Mouse (Mus musculus) MN1 (cell line): ENCODE results near the gene Tmem163.

ENCODE experiments used
- DNase-seq: peaks from one replicate; pipeline ENCODE4 v3.0.0-alpha.2; 2016; ENCODE audit warnings: low spot score

Gene Tmem163

GRCm38 (mm10) chr1:127555822-127556485, 123.4 kb downstream of the Tmem163 start:
- no peak for DNase-seq

- no peak for DNase-seq
These were observed 131.3 kb downstream of the Tmem163 start for GRCm38 (mm10) chr1:127548078-127548477.

GRCm38 (mm10) chr1:127542756-127543155, 136.6 kb downstream of the Tmem163 start:
- DNase-seq, result no peak

GRCm38 (mm10) chr1:127541931-127542330, 137.4 kb downstream of the Tmem163 start:
- DNase-seq, result no peak

- no peak for DNase-seq
These were observed 137.8 kb downstream of the Tmem163 start for GRCm38 (mm10) chr1:127541522-127541921.

GRCm38 (mm10) chr1:127537204-127538038, 141.9 kb downstream of the Tmem163 start:
- DNase-seq, result no peak

GRCm38 (mm10) chr1:127536448-127536847, 142.9 kb downstream of the Tmem163 start:
- peak; percentile 32 for DNase-seq

- DNase-seq, result no peak
These were observed 147.6 kb downstream of the Tmem163 start for GRCm38 (mm10) chr1:127531723-127532122.

- DNase-seq, result peak; percentile 51
These were observed 148.3 kb downstream of the Tmem163 start for GRCm38 (mm10) chr1:127530849-127531580.

- no peak for DNase-seq
These were observed 156.0 kb downstream of the Tmem163 start for GRCm38 (mm10) chr1:127523364-127523763.

GRCm38 (mm10) chr1:127514888-127515287, 164.5 kb downstream of the Tmem163 start:
- DNase-seq, result no peak

- no peak for DNase-seq
These were observed 164.9 kb downstream of the Tmem163 start for GRCm38 (mm10) chr1:127514479-127514878.

- no peak for DNase-seq
These were observed 165.7 kb downstream of the Tmem163 start for GRCm38 (mm10) chr1:127513664-127514063.

GRCm38 (mm10) chr1:127513140-127513539, 166.2 kb downstream of the Tmem163 start:
- no peak for DNase-seq

GRCm38 (mm10) chr1:127512709-127513108, 166.6 kb downstream of the Tmem163 start:
- DNase-seq, result no peak

- DNase-seq, result no peak
These were observed 168.0 kb downstream of the Tmem163 start for GRCm38 (mm10) chr1:127511362-127511761.

- DNase-seq, result no peak
These were observed 170.4 kb downstream of the Tmem163 start for GRCm38 (mm10) chr1:127508921-127509320.

- DNase-seq, result no peak
These were observed 171.1 kb downstream of the Tmem163 start for GRCm38 (mm10) chr1:127508067-127508739.

- DNase-seq, result no peak
These were observed 172.2 kb downstream of the Tmem163 start for GRCm38 (mm10) chr1:127507042-127507650.

- peak; percentile 59 for DNase-seq
These were observed 178.6 kb downstream of the Tmem163 start for GRCm38 (mm10) chr1:127500701-127501100.

- DNase-seq, result peak; percentile 79
These were observed 179.1 kb downstream of the Tmem163 start for GRCm38 (mm10) chr1:127500219-127500618.

GRCm38 (mm10) chr1:127498746-127499145, 180.6 kb downstream of the Tmem163 start:
- no peak for DNase-seq
